Mouse (Mus musculus): ENCODE measurements around the gene Itgb3bp. TPM values are rescaled to one million over a fixed set of nuclear protein-coding genes. Genes with fewer than 3 reads are reported as not detected.

Gene Itgb3bp
- polyA plus RNA-seq, 1 experiment from 2014 or later = 36.0 TPM

- peaks cover 32% of the 10 kb centered on the region for H3K36me3 ChIP-seq (ENCODE audit: control insufficient read depth, insufficient read depth, low read length)
Observed at GRCm38 (mm10) chr4:99931807-99932206, 2.2 kb upstream of the Itgb3bp start.

GRCm38 (mm10) chr4:99931240-99931580 is 1.6 kb upstream of the Itgb3bp start:
- Histone ChIP-seq H3K4me3 (ENCODE audit: control insufficient read depth in 1 of 2, insufficient read depth in 1 of 2, low read depth in 1 of 2, low read length in 2 of 2) (peak overlapping the region; percentile 39 to 64), H3K27me3 (ENCODE audit: control insufficient read depth, insufficient read depth, low read length) (no peaks in the 10 kb centered on the region), H3K9ac (ENCODE audit: low read length) (peak overlapping the region; percentile 88), H3K27ac (replicated peaks in 1 of 2; ENCODE audit: control insufficient read depth in 1 of 2, insufficient read depth in 1 of 2, low read depth in 2 of 2, low read length in 2 of 2) (peak overlapping the region; percentile 99), H3K4me1 (ENCODE audit: control insufficient read depth in 2 of 2, insufficient read depth in 2 of 2, low read length in 2 of 2) (peaks cover 13 to 26% of the 10 kb centered on the region in 2 experiments), H3K9me3 (ENCODE audit: control insufficient read depth, low read length) (no peaks in the 10 kb centered on the region), H3K4me2 (ENCODE audit: low read length) (peak overlapping the region; percentile 68), H3K36me3 (ENCODE audit: control insufficient read depth, insufficient read depth, low read length) (peaks cover 27% of the 10 kb centered on the region)
- ATAC-seq (ENCODE audit: insufficient number of reproducible peaks, insufficient read depth, low FRiP score, low read depth) = no peak
- WGBS = 37% methylated on average over 11 of the region's 11 CpGs

More at GRCm38 (mm10) chr4:99931807-99932206, 2.2 kb upstream of the Itgb3bp start:
- WGBS = 35% methylated on average over 4 of the region's 4 CpGs
- H3K9ac ChIP-seq (ENCODE audit: low read length) = peak overlapping the region; percentile 88
- peak overlapping the region; percentile 16 to 99; a peak in 3 of 4 replicates for H3K27ac ChIP-seq (replicated peaks in 1 of 2; ENCODE audit: control insufficient read depth in 1 of 2, insufficient read depth in 1 of 2, low read depth in 2 of 2, low read length in 2 of 2)
- no peak for ATAC-seq (ENCODE audit: insufficient number of reproducible peaks, insufficient read depth, low FRiP score, low read depth)
- no peaks in the 10 kb centered on the region for H3K9me3 ChIP-seq (ENCODE audit: control insufficient read depth, low read length)
- H3K4me1 ChIP-seq (ENCODE audit: control insufficient read depth in 2 of 2, insufficient read depth in 2 of 2, low read length in 2 of 2) = peaks cover 13 to 26% of the 10 kb centered on the region in 2 experiments
- peak overlapping the region; percentile 68 for H3K4me2 ChIP-seq (ENCODE audit: low read length)
- H3K27me3 ChIP-seq (ENCODE audit: control insufficient read depth, insufficient read depth, low read length) = no peaks in the 10 kb centered on the region
- peak overlapping the region in 1 of 2 experiments; percentile 64; a peak in 2 of 4 replicates for H3K4me3 ChIP-seq (ENCODE audit: control insufficient read depth in 1 of 2, insufficient read depth in 1 of 2, low read depth in 1 of 2, low read length in 2 of 2)

GRCm38 (mm10) chr4:99930518-99931239 is 1.1 kb upstream of the Itgb3bp start:
- peaks cover 13 to 26% of the 10 kb centered on the region in 2 experiments for H3K4me1 ChIP-seq (ENCODE audit: control insufficient read depth in 2 of 2, insufficient read depth in 2 of 2, low read length in 2 of 2)
- no peaks in the 10 kb centered on the region for H3K9me3 ChIP-seq (ENCODE audit: control insufficient read depth, low read length)
- H3K27me3 ChIP-seq (ENCODE audit: control insufficient read depth, insufficient read depth, low read length) = no peaks in the 10 kb centered on the region
- H3K36me3 ChIP-seq (ENCODE audit: control insufficient read depth, insufficient read depth, low read length) = peaks cover 22% of the 10 kb centered on the region
- no peak for ATAC-seq (ENCODE audit: insufficient number of reproducible peaks, insufficient read depth, low FRiP score, low read depth)
- peak overlapping the region; percentile 99 for H3K27ac ChIP-seq (replicated peaks in 1 of 2; ENCODE audit: control insufficient read depth in 1 of 2, insufficient read depth in 1 of 2, low read depth in 2 of 2, low read length in 2 of 2)
- WGBS = 22% methylated on average over 10 of the region's 10 CpGs
- peak overlapping the region; percentile 88 for H3K9ac ChIP-seq (ENCODE audit: low read length)
- H3K4me2 ChIP-seq (ENCODE audit: low read length) = peak overlapping the region; percentile 68
- peak overlapping the region; percentile 39 to 64 for H3K4me3 ChIP-seq (ENCODE audit: control insufficient read depth in 1 of 2, insufficient read depth in 1 of 2, low read depth in 1 of 2, low read length in 2 of 2)

GRCm38 (mm10) chr4:99929149-99929612 is 432 bp downstream of the Itgb3bp start, which contains the start of gene Pgm1:
Gene Pgm1 (plus strand): TSS chr4:99929414.
- H3K4me3 ChIP-seq (ENCODE audit: control insufficient read depth in 1 of 2, insufficient read depth in 1 of 2, low read depth in 1 of 2, low read length in 2 of 2) = peak within 1 kb of the TSS; percentile 64 to 94
- H3K36me3 ChIP-seq (ENCODE audit: control insufficient read depth, insufficient read depth, low read length) = peaks cover 15% of the 10 kb centered on the region
- no peaks in the 10 kb centered on the region for H3K27me3 ChIP-seq (ENCODE audit: control insufficient read depth, insufficient read depth, low read length)
- peak within 1 kb of the TSS; percentile 88 for H3K9ac ChIP-seq (ENCODE audit: low read length)
- peak within 1 kb of the TSS; percentile 68 for H3K4me2 ChIP-seq (ENCODE audit: low read length)
- peaks cover 12 to 26% of the 10 kb centered on the region in 2 experiments for H3K4me1 ChIP-seq (ENCODE audit: control insufficient read depth in 2 of 2, insufficient read depth in 2 of 2, low read length in 2 of 2)
- no peaks in the 10 kb centered on the region for H3K9me3 ChIP-seq (ENCODE audit: control insufficient read depth, low read length)
- peak; percentile 87 for ATAC-seq (ENCODE audit: insufficient number of reproducible peaks, insufficient read depth, low FRiP score, low read depth)
- peak within 1 kb of the TSS; percentile 99 for H3K27ac ChIP-seq (replicated peaks in 1 of 2; ENCODE audit: control insufficient read depth in 1 of 2, insufficient read depth in 1 of 2, low read depth in 2 of 2, low read length in 2 of 2)
- WGBS = 4% methylated on average over 23 of the region's 23 CpGs

GRCm38 (mm10) chr4:99928521-99928920 is 1.1 kb downstream of the Itgb3bp start:
- Histone ChIP-seq H3K4me2 (ENCODE audit: low read length) (peak overlapping the region; percentile 68), H3K27ac (replicated peaks in 1 of 2; ENCODE audit: control insufficient read depth in 1 of 2, insufficient read depth in 1 of 2, low read depth in 2 of 2, low read length in 2 of 2) (peak overlapping the region; percentile 99), H3K9me3 (ENCODE audit: control insufficient read depth, low read length) (no peaks in the 10 kb centered on the region), H3K4me3 (ENCODE audit: control insufficient read depth in 1 of 2, insufficient read depth in 1 of 2, low read depth in 1 of 2, low read length in 2 of 2) (peak overlapping the region in 1 of 2 experiments; percentile 64; a peak in 2 of 4 replicates), H3K9ac (ENCODE audit: low read length) (peak overlapping the region; percentile 32), H3K4me1 (ENCODE audit: control insufficient read depth in 2 of 2, insufficient read depth in 2 of 2, low read length in 2 of 2) (peaks cover 12 to 26% of the 10 kb centered on the region in 2 experiments), H3K36me3 (ENCODE audit: control insufficient read depth, insufficient read depth, low read length) (peaks cover 15% of the 10 kb centered on the region), H3K27me3 (ENCODE audit: control insufficient read depth, insufficient read depth, low read length) (no peaks in the 10 kb centered on the region)
- WGBS = 13% methylated on average over 6 of the region's 6 CpGs
- no peak for ATAC-seq (ENCODE audit: insufficient number of reproducible peaks, insufficient read depth, low FRiP score, low read depth)

- Histone ChIP-seq H3K9me3 (ENCODE audit: control insufficient read depth, low read length) (no peaks in the 10 kb centered on the region), H3K4me1 (ENCODE audit: control insufficient read depth in 2 of 2, insufficient read depth in 2 of 2, low read length in 2 of 2) (peaks cover 11 to 17% of the 10 kb centered on the region in 2 experiments), H3K9ac (ENCODE audit: low read length) (no peak overlapping the region), H3K36me3 (ENCODE audit: control insufficient read depth, insufficient read depth, low read length) (no peaks in the 10 kb centered on the region), H3K4me3 (ENCODE audit: control insufficient read depth in 1 of 2, insufficient read depth in 1 of 2, low read depth in 1 of 2, low read length in 2 of 2) (no peak overlapping the region), H3K27ac (replicated peaks in 1 of 2; ENCODE audit: control insufficient read depth in 1 of 2, insufficient read depth in 1 of 2, low read depth in 2 of 2, low read length in 2 of 2) (no peak overlapping the region), H3K4me2 (ENCODE audit: low read length) (no peak overlapping the region), H3K27me3 (ENCODE audit: control insufficient read depth, insufficient read depth, low read length) (no peaks in the 10 kb centered on the region)
- ATAC-seq (ENCODE audit: insufficient number of reproducible peaks, insufficient read depth, low FRiP score, low read depth) = no peak
- 87% methylated on average over 4 of the region's 4 CpGs for WGBS
Observed at GRCm38 (mm10) chr4:99926380-99926779, 3.2 kb downstream of the Itgb3bp start.

GRCm38 (mm10) chr4:99913894-99914451 is 15.6 kb downstream of the Itgb3bp start:
- H3K27ac ChIP-seq (replicated peaks in 1 of 2; ENCODE audit: control insufficient read depth in 1 of 2, insufficient read depth in 1 of 2, low read depth in 2 of 2, low read length in 2 of 2) = no peak overlapping the region
- no peak for ATAC-seq (ENCODE audit: insufficient number of reproducible peaks, insufficient read depth, low FRiP score, low read depth)
- H3K27me3 ChIP-seq (ENCODE audit: control insufficient read depth, insufficient read depth, low read length) = no peaks in the 10 kb centered on the region
- H3K9ac ChIP-seq (ENCODE audit: low read length) = no peak overlapping the region
- 61% methylated on average over 4 of the region's 4 CpGs for WGBS
- H3K4me1 ChIP-seq (ENCODE audit: control insufficient read depth in 2 of 2, insufficient read depth in 2 of 2, low read length in 2 of 2) = no peaks in the 10 kb centered on the region
- no peak overlapping the region for H3K4me3 ChIP-seq (ENCODE audit: control insufficient read depth in 1 of 2, insufficient read depth in 1 of 2, low read depth in 1 of 2, low read length in 2 of 2)
- no peak overlapping the region for H3K4me2 ChIP-seq (ENCODE audit: low read length)
- H3K36me3 ChIP-seq (ENCODE audit: control insufficient read depth, insufficient read depth, low read length) = no peaks in the 10 kb centered on the region
- H3K9me3 ChIP-seq (ENCODE audit: control insufficient read depth, low read length) = no peaks in the 10 kb centered on the region

Data from heart, embryonic 14.5 days (tissue).